Mouse (Mus musculus): ENCODE data around the gene Cenpm. TPM values are rescaled to one million over a fixed set of nuclear protein-coding genes. Genes with fewer than 3 reads are reported as not detected.

The Cenpm gene
- total RNA-seq, 1 experiment from 2014 or later = 15.6 TPM

- ATAC-seq (replicated peaks in 1 of 2; ENCODE audit: insufficient read depth in 1 of 2, low FRiP score in 2 of 2, low TSS enrichment in 1 of 2, low read depth in 1 of 2, poor library complexity in 2 of 2, severe bottlenecking in 2 of 2) = no peak
These were observed 59.3 kb downstream of the Cenpm start for GRCm38 (mm10) chr15:82185062-82185783.

GRCm38 (mm10) chr15:82184656-82185055 is 59.9 kb downstream of the Cenpm start:
- ATAC-seq (replicated peaks in 1 of 2; ENCODE audit: insufficient read depth in 1 of 2, low FRiP score in 2 of 2, low TSS enrichment in 1 of 2, low read depth in 1 of 2, poor library complexity in 2 of 2, severe bottlenecking in 2 of 2) = no peak

GRCm38 (mm10) chr15:82184183-82184582 is 60.4 kb downstream of the Cenpm start:
- no peak for ATAC-seq (replicated peaks in 1 of 2; ENCODE audit: insufficient read depth in 1 of 2, low FRiP score in 2 of 2, low TSS enrichment in 1 of 2, low read depth in 1 of 2, poor library complexity in 2 of 2, severe bottlenecking in 2 of 2)

Other genes starting within 250 kb of the Cenpm start
- gene Desi1, start 210.9 kb downstream of the Cenpm start, total RNA-seq (2017) = 8.3 and 10.0 TPM in 2 replicates
- gene Snu13, start 197.2 kb downstream of the Cenpm start, total RNA-seq (2017) = 167 and 205 TPM in 2 replicates
- not detected in 2 replicates for gene 4930407I10Rik, start 185.6 kb downstream of the Cenpm start, total RNA-seq (2017)
- not detected in 2 replicates for gene Mei1, start 174.8 kb downstream of the Cenpm start, total RNA-seq (2017)
- gene Ccdc134, start 116.8 kb downstream of the Cenpm start, total RNA-seq (2017) = 15.9 and 20.8 TPM in 2 replicates
- 64.0 and 83.8 TPM in 2 replicates for gene Srebf2, start 97.6 kb downstream of the Cenpm start, total RNA-seq (2017)
- gene Shisa8, start 31.9 kb downstream of the Cenpm start, total RNA-seq (2017) = 9.3 and 13.6 TPM in 2 replicates
- gene Tnfrsf13c, start 20.4 kb downstream of the Cenpm start, total RNA-seq (2017) = 9.2 and 10.6 TPM in 2 replicates
- not detected in 2 replicates for gene 1500009C09Rik, start 7.6 kb upstream of the Cenpm start, total RNA-seq (2017)
- 1.1 TPM in 2 replicates for gene Sept3, start 30.1 kb upstream of the Cenpm start, total RNA-seq (2017)
- not detected in 2 replicates for gene Wbp2nl, start 54.2 kb upstream of the Cenpm start, total RNA-seq (2017)
- gene Naga, start 94.2 kb upstream of the Cenpm start, total RNA-seq (2017) = 50.2 and 51.1 TPM in 2 replicates
- 8.5 and 13.6 TPM in 2 replicates for gene Pheta2, start 94.2 kb upstream of the Cenpm start, total RNA-seq (2017)
- gene Smdt1, start 94.2 kb upstream of the Cenpm start, total RNA-seq (2017) = 53.4 and 61.4 TPM in 2 replicates
- 90.5 and 185 TPM in 2 replicates for gene Ndufa6, start 109.6 kb upstream of the Cenpm start, total RNA-seq (2017)
- gene Cyp2d22, start 135.5 kb upstream of the Cenpm start, total RNA-seq (2017) = 0.10 and 1.1 TPM in 2 replicates
- not detected in 2 replicates for gene Cyp2d11, start 149.3 kb upstream of the Cenpm start, total RNA-seq (2017)
- gene Cyp2d10, start 162.4 kb upstream of the Cenpm start, total RNA-seq (2017) = not detected in 2 replicates
- gene Cyp2d9, start 188.7 kb upstream of the Cenpm start, total RNA-seq (2017) = not detected in 2 replicates